Mouse (Mus musculus): ENCODE data around the gene Mpdz. TPM values are rescaled to one million over a fixed set of nuclear protein-coding genes. Genes with fewer than 3 reads are reported as not detected.

Gene Mpdz
- 40.1 and 40.4 TPM in 2 replicates for polyA plus RNA-seq (2012; rRNA removed)

GRCm38 (mm10) chr4:81442078-81442981, at the start of gene Mpdz:
Gene Mpdz (minus strand): TSS chr4:81442815.

